Mouse (Mus musculus): ENCODE data around the gene Spef1. TPM values are rescaled to one million over a fixed set of nuclear protein-coding genes. Genes with fewer than 3 reads are reported as not detected.

The Spef1 gene
- polyA plus RNA-seq, 1 experiment from 2014 or later = 12.2 TPM

- 78% methylated on average over 10 of the region's 10 CpGs for WGBS
- DNase-seq (ENCODE audit: low spot score) (no peak), ATAC-seq (no peak)
- H3K4me3 ChIP-seq (ENCODE audit: low read depth, low read length) = no peak overlapping the region
- no peaks in the 10 kb centered on the region for H3K9me3 ChIP-seq (ENCODE audit: low read length)
- no peak overlapping the region for H3K27ac ChIP-seq (ENCODE audit: low read length)
- H3K36me3 ChIP-seq (ENCODE audit: insufficient read depth, low read length) = no peaks in the 10 kb centered on the region
- H3K4me2 ChIP-seq (replicated peaks; ENCODE audit: low read depth, low read length) = no peak overlapping the region
- no peak overlapping the region for H3K9ac ChIP-seq (replicated peaks; ENCODE audit: low read depth)
- no peak for TF ChIP-seq CTCF (IDR thresholded peaks at IDR 0.05)
- no peak for TF ChIP-seq EP300 (IDR thresholded peaks at IDR 0.05)
- no peaks in the 10 kb centered on the region for H3K27me3 ChIP-seq (replicated peaks; ENCODE audit: insufficient read depth, low read length)
- H3K4me1 ChIP-seq (ENCODE audit: insufficient read depth, low read depth, low read length) = no peaks in the 10 kb centered on the region; the same call in 1 of the 2 replicates
Observed at GRCm38 (mm10) chr2:131132111-131132888, 54.8 kb downstream of the Spef1 start.

GRCm38 (mm10) chr2:131130849-131131248 lies 56.2 kb downstream of the Spef1 start:
- Histone ChIP-seq H3K4me3 (ENCODE audit: low read depth, low read length) (no peak overlapping the region), H3K36me3 (ENCODE audit: insufficient read depth, low read length) (no peaks in the 10 kb centered on the region), H3K9ac (replicated peaks; ENCODE audit: low read depth) (no peak overlapping the region), H3K27me3 (replicated peaks; ENCODE audit: insufficient read depth, low read length) (no peaks in the 10 kb centered on the region), H3K9me3 (ENCODE audit: low read length) (no peaks in the 10 kb centered on the region), H3K4me2 (replicated peaks; ENCODE audit: low read depth, low read length) (no peak overlapping the region), H3K4me1 (ENCODE audit: insufficient read depth, low read depth, low read length) (peaks cover 4% of the 10 kb centered on the region; the same call in 1 of the 2 replicates), H3K27ac (ENCODE audit: low read length) (no peak overlapping the region)
- TF ChIP-seq EP300 (IDR thresholded peaks at IDR 0.05) = no peak
- no peak for TF ChIP-seq CTCF (IDR thresholded peaks at IDR 0.05)
- no peak for ATAC-seq
- DNase-seq (ENCODE audit: low spot score) = no peak
- 82% methylated on average over 2 of the region's 2 CpGs for WGBS

GRCm38 (mm10) chr2:131129836-131130235 lies 57.2 kb downstream of the Spef1 start:
- peaks cover 4% of the 10 kb centered on the region; the same call in 1 of the 2 replicates for H3K4me1 ChIP-seq (ENCODE audit: insufficient read depth, low read depth, low read length)
- no peak overlapping the region for H3K9ac ChIP-seq (replicated peaks; ENCODE audit: low read depth)
- 0 out of 2 replicates have a peak overlapping the region, but pooled peaks have one; percentile 11 for H3K4me2 ChIP-seq (replicated peaks; ENCODE audit: low read depth, low read length)
- WGBS = 49% methylated on average over 5 of the region's 5 CpGs
- no peaks in the 10 kb centered on the region for H3K27me3 ChIP-seq (replicated peaks; ENCODE audit: insufficient read depth, low read length)
- ATAC-seq (no peak), DNase-seq (ENCODE audit: low spot score) (peak; percentile 41)
- H3K27ac ChIP-seq (ENCODE audit: low read length) = 0 out of 2 replicates have a peak overlapping the region, but pooled peaks have one; percentile 38
- H3K4me3 ChIP-seq (ENCODE audit: low read depth, low read length) = no peak overlapping the region
- H3K36me3 ChIP-seq (ENCODE audit: insufficient read depth, low read length) = no peaks in the 10 kb centered on the region
- TF ChIP-seq EP300 (IDR thresholded peaks at IDR 0.05) = peak; percentile 44; the same call in 1 of the 2 replicates
- TF ChIP-seq CTCF (IDR thresholded peaks at IDR 0.05) = no peak
- no peaks in the 10 kb centered on the region for H3K9me3 ChIP-seq (ENCODE audit: low read length)

GRCm38 (mm10) chr2:131128636-131129157 lies 58.4 kb downstream of the Spef1 start:
- TF ChIP-seq CTCF (IDR thresholded peaks at IDR 0.05) = no peak
- TF ChIP-seq EP300 (IDR thresholded peaks at IDR 0.05) = no peak
- no peaks in the 10 kb centered on the region for H3K36me3 ChIP-seq (ENCODE audit: insufficient read depth, low read length)
- peak overlapping the region; percentile 55 for H3K4me3 ChIP-seq (ENCODE audit: low read depth, low read length)
- DNase-seq (ENCODE audit: low spot score) (no peak), ATAC-seq (no peak)
- H3K4me1 ChIP-seq (ENCODE audit: insufficient read depth, low read depth, low read length) = peaks cover 4% of the 10 kb centered on the region; the same call in 1 of the 2 replicates
- 69% methylated on average over 3 of the region's 3 CpGs for WGBS
- no peaks in the 10 kb centered on the region for H3K27me3 ChIP-seq (replicated peaks; ENCODE audit: insufficient read depth, low read length)
- H3K4me2 ChIP-seq (replicated peaks; ENCODE audit: low read depth, low read length) = peak overlapping the region; percentile 79
- H3K9me3 ChIP-seq (ENCODE audit: low read length) = no peaks in the 10 kb centered on the region
- no peak overlapping the region for H3K9ac ChIP-seq (replicated peaks; ENCODE audit: low read depth)
- peak overlapping the region; percentile 64; the same call in 1 of the 2 replicates for H3K27ac ChIP-seq (ENCODE audit: low read length)

- peak overlapping the region; percentile 55 for H3K4me3 ChIP-seq (ENCODE audit: low read depth, low read length)
- peak; percentile 11; the same call in 1 of the 2 replicates for ATAC-seq
- H3K4me1 ChIP-seq (ENCODE audit: insufficient read depth, low read depth, low read length) = peaks cover 4% of the 10 kb centered on the region; the same call in 1 of the 2 replicates
- H3K27ac ChIP-seq (ENCODE audit: low read length) = peak overlapping the region; percentile 64
- H3K36me3 ChIP-seq (ENCODE audit: insufficient read depth, low read length) = no peaks in the 10 kb centered on the region
- no peaks in the 10 kb centered on the region for H3K9me3 ChIP-seq (ENCODE audit: low read length)
- DNase-seq (ENCODE audit: low spot score) = no peak
- no peaks in the 10 kb centered on the region for H3K27me3 ChIP-seq (replicated peaks; ENCODE audit: insufficient read depth, low read length)
- peak overlapping the region; percentile 79 for H3K4me2 ChIP-seq (replicated peaks; ENCODE audit: low read depth, low read length)
- H3K9ac ChIP-seq (replicated peaks; ENCODE audit: low read depth) = peak overlapping the region; percentile 64; the same call in 1 of the 2 replicates
- 53% methylated on average over 5 of the region's 5 CpGs for WGBS
- TF ChIP-seq CTCF (IDR thresholded peaks at IDR 0.05) (no peak), EP300 (IDR thresholded peaks at IDR 0.05) (no peak)
Observed at GRCm38 (mm10) chr2:131128211-131128610, 58.9 kb downstream of the Spef1 start.

GRCm38 (mm10) chr2:131127161-131127730 lies 59.8 kb downstream of the Spef1 start, which contains the start of gene Hspa12b:
TSS of gene Hspa12b (plus strand) at chr2:131127280.
- no peaks in the 10 kb centered on the region for H3K27me3 ChIP-seq (replicated peaks; ENCODE audit: insufficient read depth, low read length)
- peak; percentile 9; the same call in 1 of the 2 replicates for TF ChIP-seq CTCF (IDR thresholded peaks at IDR 0.05)
- TF ChIP-seq EP300 (IDR thresholded peaks at IDR 0.05) = no peak
- H3K9me3 ChIP-seq (ENCODE audit: low read length) = no peaks in the 10 kb centered on the region
- H3K4me3 ChIP-seq (ENCODE audit: low read depth, low read length) = peak within 1 kb of the TSS; percentile 55
- peaks cover 4% of the 10 kb centered on the region; the same call in 1 of the 2 replicates for H3K4me1 ChIP-seq (ENCODE audit: insufficient read depth, low read depth, low read length)
- DNase-seq (ENCODE audit: low spot score) (peak; percentile 76), ATAC-seq (peak; percentile 94)
- H3K4me2 ChIP-seq (replicated peaks; ENCODE audit: low read depth, low read length) = peak within 1 kb of the TSS; percentile 79
- H3K27ac ChIP-seq (ENCODE audit: low read length) = peak within 1 kb of the TSS; percentile 64
- peak within 1 kb of the TSS; percentile 64 for H3K9ac ChIP-seq (replicated peaks; ENCODE audit: low read depth)
- 2% methylated on average over 28 of the region's 28 CpGs for WGBS
- no peaks in the 10 kb centered on the region for H3K36me3 ChIP-seq (ENCODE audit: insufficient read depth, low read length)

All from lung, postnatal 0 days (tissue).